Mouse (Mus musculus): Measurements from ENCODE around the gene Mtmr3.

Mtmr3 gene

GRCm38 (mm10) chr11:4594608-4595500 is at the start of gene Mtmr3:
TSS of gene Mtmr3 (minus strand) at chr11:4594863.
- peak; percentile 95 for DNase-seq (ENCODE audit: low read depth, low spot score)

GRCm38 (mm10) chr11:4643722-4644121 is 49.1 kb upstream of the Mtmr3 start:
- DNase-seq (ENCODE audit: low read depth, low spot score), result no peak

- no peak for DNase-seq (ENCODE audit: low read depth, low spot score)
Measured at GRCm38 (mm10) chr11:4641185-4641584, 46.5 kb upstream of the Mtmr3 start.

- DNase-seq (ENCODE audit: low read depth, low spot score), result no peak
Measured at GRCm38 (mm10) chr11:4638261-4638660, 43.6 kb upstream of the Mtmr3 start.

GRCm38 (mm10) chr11:4637534-4638234 is 43.0 kb upstream of the Mtmr3 start, which contains the start of gene Ascc2:
TSS of gene Ascc2 (plus strand) at chr11:4637747.
- peak; percentile 87 for DNase-seq (ENCODE audit: low read depth, low spot score)

GRCm38 (mm10) chr11:4636782-4637342 is 42.2 kb upstream of the Mtmr3 start:
- DNase-seq (ENCODE audit: low read depth, low spot score), result no peak

GRCm38 (mm10) chr11:4634395-4634794 is 39.7 kb upstream of the Mtmr3 start:
- no peak for DNase-seq (ENCODE audit: low read depth, low spot score)

GRCm38 (mm10) chr11:4633420-4633819 is 38.8 kb upstream of the Mtmr3 start:
- DNase-seq (ENCODE audit: low read depth, low spot score), result no peak

GRCm38 (mm10) chr11:4629861-4630280 is 35.2 kb upstream of the Mtmr3 start:
- no peak for DNase-seq (ENCODE audit: low read depth, low spot score)

GRCm38 (mm10) chr11:4627636-4628035 is 33.0 kb upstream of the Mtmr3 start:
- no peak for DNase-seq (ENCODE audit: low read depth, low spot score)

GRCm38 (mm10) chr11:4625931-4626330 is 31.3 kb upstream of the Mtmr3 start:
- DNase-seq (ENCODE audit: low read depth, low spot score), result no peak

GRCm38 (mm10) chr11:4622997-4623396 is 28.3 kb upstream of the Mtmr3 start:
- no peak for DNase-seq (ENCODE audit: low read depth, low spot score)

GRCm38 (mm10) chr11:4622442-4622986 is 27.9 kb upstream of the Mtmr3 start:
- DNase-seq (ENCODE audit: low read depth, low spot score), result no peak

- no peak for DNase-seq (ENCODE audit: low read depth, low spot score)
Measured at GRCm38 (mm10) chr11:4621866-4622265, 27.2 kb upstream of the Mtmr3 start.

- DNase-seq (ENCODE audit: low read depth, low spot score), result no peak
Measured at GRCm38 (mm10) chr11:4620501-4621108, 25.9 kb upstream of the Mtmr3 start.

GRCm38 (mm10) chr11:4620017-4620485 is 25.4 kb upstream of the Mtmr3 start, which contains the start of gene Gm11032:
TSS of gene Gm11032 (plus strand) at chr11:4620067.
- no peak for DNase-seq (ENCODE audit: low read depth, low spot score)

- no peak for DNase-seq (ENCODE audit: low read depth, low spot score)
Measured at GRCm38 (mm10) chr11:4611904-4612303, 17.2 kb upstream of the Mtmr3 start.

- DNase-seq (ENCODE audit: low read depth, low spot score), result no peak
Measured at GRCm38 (mm10) chr11:4606541-4606940, 11.9 kb upstream of the Mtmr3 start.

- DNase-seq (ENCODE audit: low read depth, low spot score), result peak; percentile 49
Measured at GRCm38 (mm10) chr11:4605414-4605813, 10.8 kb upstream of the Mtmr3 start.

GRCm38 (mm10) chr11:4604441-4604840 is 9.8 kb upstream of the Mtmr3 start:
- no peak for DNase-seq (ENCODE audit: low read depth, low spot score)

- DNase-seq (ENCODE audit: low read depth, low spot score), result no peak
Measured at GRCm38 (mm10) chr11:4602691-4603441, 8.2 kb upstream of the Mtmr3 start.

All from c-Kit-negative CD71-positive TER-119-positive erythroid progenitor cells, embryonic 14.5 days (primary cell).